Mouse (Mus musculus): ENCODE results near the gene Snapc5. TPM values are rescaled to one million over a fixed set of nuclear protein-coding genes. Genes with fewer than 3 reads are reported as not detected.

Snapc5 gene
- polyA plus RNA-seq, 1 experiment from 2014 or later, result 28.5 TPM

DNA sequence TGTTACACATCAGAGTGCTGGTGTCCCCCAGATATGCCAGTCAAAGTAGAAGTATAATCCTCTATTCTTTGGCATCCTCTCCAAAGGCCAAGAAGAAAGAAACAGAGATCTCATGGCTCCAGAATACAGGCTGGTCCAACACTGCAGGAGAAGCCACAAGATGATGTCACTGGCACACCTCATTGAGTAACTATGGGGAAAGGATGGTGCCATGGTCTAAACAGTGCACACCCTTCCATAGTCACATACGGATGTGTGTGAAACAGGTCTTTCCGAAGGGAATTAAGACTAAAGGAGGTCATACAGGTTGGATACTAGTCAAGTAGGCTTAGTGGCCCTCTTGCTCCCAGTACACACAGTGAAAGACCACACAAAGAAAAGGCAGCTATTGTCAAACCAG lies 37.6 kb downstream of the Snapc5 start:
- H3K4me3 ChIP-seq (ENCODE audit: low read length), result no peak overlapping the region
- H3K36me3 ChIP-seq (ENCODE audit: control insufficient read depth, insufficient read depth, low read length), result peaks cover 3% of the 10 kb centered on the region; the same call in 1 of the 2 replicates
- WGBS, result 95% methylated on average over 2 of the region's 2 CpGs
- no peaks in the 10 kb centered on the region for H3K27me3 ChIP-seq (ENCODE audit: control insufficient read depth, insufficient read depth, low read depth, low read length)
- H3K27ac ChIP-seq (ENCODE audit: low read length), result no peak overlapping the region
- H3K9me3 ChIP-seq (ENCODE audit: control insufficient read depth, low read length), result no peaks in the 10 kb centered on the region
- no peak overlapping the region for H3K4me2 ChIP-seq (ENCODE audit: low read depth, low read length)
- H3K4me1 ChIP-seq (replicated peaks; ENCODE audit: control insufficient read depth, insufficient read depth, low read length), result no peaks in the 10 kb centered on the region
- no peak overlapping the region for H3K9ac ChIP-seq (ENCODE audit: low read length)
- ATAC-seq (ENCODE audit: low read depth), result no peak

DNA sequence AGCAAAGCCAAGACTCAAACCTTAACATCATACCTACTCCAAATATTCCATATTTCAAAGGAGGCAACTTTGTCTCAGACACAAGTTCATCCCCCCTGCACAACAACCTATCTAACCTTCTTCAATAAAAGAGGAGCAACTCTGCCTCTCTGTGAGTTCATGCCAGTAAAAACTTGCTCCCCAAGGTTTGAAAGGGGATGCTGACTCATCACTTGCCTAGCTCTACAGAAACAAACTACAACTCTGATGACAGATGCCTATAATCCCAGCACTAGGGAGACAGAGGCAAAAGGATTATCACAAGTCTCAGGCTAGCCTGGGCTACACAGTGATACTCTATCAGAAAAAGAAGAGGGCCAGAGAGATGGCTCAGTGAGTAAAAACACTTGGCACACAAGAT lies 38.8 kb downstream of the Snapc5 start:
- Histone ChIP-seq H3K27me3 (ENCODE audit: control insufficient read depth, insufficient read depth, low read depth, low read length) (no peaks in the 10 kb centered on the region), H3K27ac (ENCODE audit: low read length) (no peak overlapping the region), H3K36me3 (ENCODE audit: control insufficient read depth, insufficient read depth, low read length) (no peaks in the 10 kb centered on the region), H3K4me1 (replicated peaks; ENCODE audit: control insufficient read depth, insufficient read depth, low read length) (no peaks in the 10 kb centered on the region), H3K4me3 (ENCODE audit: low read length) (no peak overlapping the region), H3K4me2 (ENCODE audit: low read depth, low read length) (no peak overlapping the region), H3K9me3 (ENCODE audit: control insufficient read depth, low read length) (no peaks in the 10 kb centered on the region), H3K9ac (ENCODE audit: low read length) (no peak overlapping the region)
- no peak for ATAC-seq (ENCODE audit: low read depth)

DNA sequence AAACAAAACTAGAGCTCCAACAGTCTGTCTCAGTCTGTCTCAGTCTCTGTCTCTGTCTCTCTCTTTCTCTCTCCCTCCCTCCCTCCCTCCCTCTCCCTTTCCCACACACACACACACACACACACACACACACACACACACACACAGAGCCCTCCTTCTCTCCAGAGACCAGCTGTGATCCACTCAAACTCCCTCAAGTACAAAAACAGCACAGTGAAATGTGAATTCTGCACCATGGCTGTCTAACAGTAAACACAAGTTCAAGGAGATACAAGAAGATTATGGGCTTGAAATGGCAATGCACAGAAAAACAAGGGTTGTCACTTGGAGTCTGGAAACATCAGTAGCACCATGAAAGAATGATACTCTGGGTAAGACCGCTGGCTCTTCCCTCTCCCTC lies 40.2 kb downstream of the Snapc5 start:
- no peak for ATAC-seq (ENCODE audit: low read depth)
- H3K4me3 ChIP-seq (ENCODE audit: low read length), result no peak overlapping the region
- no peaks in the 10 kb centered on the region for H3K9me3 ChIP-seq (ENCODE audit: control insufficient read depth, low read length)
- 79% methylated on average over 1 of the region's 1 CpGs for WGBS
- H3K4me1 ChIP-seq (replicated peaks; ENCODE audit: control insufficient read depth, insufficient read depth, low read length), result no peaks in the 10 kb centered on the region
- H3K4me2 ChIP-seq (ENCODE audit: low read depth, low read length), result no peak overlapping the region
- H3K9ac ChIP-seq (ENCODE audit: low read length), result no peak overlapping the region
- H3K36me3 ChIP-seq (ENCODE audit: control insufficient read depth, insufficient read depth, low read length), result no peaks in the 10 kb centered on the region
- H3K27ac ChIP-seq (ENCODE audit: low read length), result no peak overlapping the region
- H3K27me3 ChIP-seq (ENCODE audit: control insufficient read depth, insufficient read depth, low read depth, low read length), result no peaks in the 10 kb centered on the region

DNA sequence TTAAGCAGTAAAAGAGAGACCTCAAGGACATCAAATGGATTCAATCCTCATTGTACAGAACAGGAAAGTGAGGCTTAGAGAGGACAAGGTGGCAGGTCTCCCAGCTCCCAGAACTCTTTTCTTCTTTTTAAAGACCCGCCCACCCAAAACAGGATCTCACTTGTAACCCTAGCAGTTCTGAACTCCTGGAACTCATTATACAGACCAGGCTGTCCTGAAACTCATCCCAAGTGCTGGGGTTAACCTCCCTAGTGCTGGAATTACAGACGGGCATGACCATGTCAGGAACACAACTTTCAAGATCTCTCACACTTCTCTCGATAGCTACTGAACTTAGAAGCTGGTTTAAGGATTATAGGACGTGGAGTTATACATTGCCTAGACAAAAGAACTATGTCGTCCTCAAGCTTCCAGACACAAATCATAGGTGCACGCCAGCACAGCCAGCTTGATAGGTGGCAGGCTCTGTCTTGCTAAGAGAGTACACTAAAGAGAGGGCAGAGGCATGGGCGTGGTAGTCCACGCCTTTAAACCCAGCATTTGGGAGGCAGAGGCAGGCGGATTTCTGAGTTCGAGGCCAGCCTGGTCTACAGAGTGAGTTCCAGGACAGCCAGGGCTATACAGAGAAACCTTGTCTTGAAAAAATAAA lies 40.8 kb downstream of the Snapc5 start:
- no peaks in the 10 kb centered on the region for H3K4me1 ChIP-seq (replicated peaks; ENCODE audit: control insufficient read depth, insufficient read depth, low read length)
- H3K9me3 ChIP-seq (ENCODE audit: control insufficient read depth, low read length), result no peaks in the 10 kb centered on the region
- H3K36me3 ChIP-seq (ENCODE audit: control insufficient read depth, insufficient read depth, low read length), result no peaks in the 10 kb centered on the region
- no peaks in the 10 kb centered on the region for H3K27me3 ChIP-seq (ENCODE audit: control insufficient read depth, insufficient read depth, low read depth, low read length)
- H3K9ac ChIP-seq (ENCODE audit: low read length), result no peak overlapping the region
- H3K4me3 ChIP-seq (ENCODE audit: low read length), result no peak overlapping the region
- no peak overlapping the region for H3K27ac ChIP-seq (ENCODE audit: low read length)
- 86% methylated on average over 10 of the region's 10 CpGs for WGBS
- H3K4me2 ChIP-seq (ENCODE audit: low read depth, low read length), result no peak overlapping the region
- ATAC-seq (ENCODE audit: low read depth), result no peak

DNA sequence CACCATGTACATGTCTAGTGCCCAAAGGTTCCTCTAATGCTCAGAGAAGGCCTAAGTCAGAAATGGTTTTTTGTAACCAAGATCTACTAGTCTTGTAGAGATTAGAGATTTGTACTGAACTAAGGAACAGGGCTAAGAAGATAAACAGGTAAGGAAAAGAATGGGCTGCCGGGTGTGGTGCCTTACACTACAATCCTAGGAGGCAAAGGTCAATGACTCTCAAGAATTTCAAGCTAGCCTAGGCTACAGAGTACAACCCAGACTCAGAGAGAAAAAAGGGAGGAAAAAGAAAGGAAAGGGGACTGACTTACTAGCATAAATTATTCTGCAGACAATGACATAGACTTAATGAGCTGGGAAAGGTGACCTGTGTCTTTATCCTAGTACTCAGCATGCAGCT lies 41.5 kb downstream of the Snapc5 start:
- H3K27ac ChIP-seq (ENCODE audit: low read length), result no peak overlapping the region
- no peak for ATAC-seq (ENCODE audit: low read depth)
- 26% methylated on average over 1 of the region's 1 CpGs for WGBS

DNA sequence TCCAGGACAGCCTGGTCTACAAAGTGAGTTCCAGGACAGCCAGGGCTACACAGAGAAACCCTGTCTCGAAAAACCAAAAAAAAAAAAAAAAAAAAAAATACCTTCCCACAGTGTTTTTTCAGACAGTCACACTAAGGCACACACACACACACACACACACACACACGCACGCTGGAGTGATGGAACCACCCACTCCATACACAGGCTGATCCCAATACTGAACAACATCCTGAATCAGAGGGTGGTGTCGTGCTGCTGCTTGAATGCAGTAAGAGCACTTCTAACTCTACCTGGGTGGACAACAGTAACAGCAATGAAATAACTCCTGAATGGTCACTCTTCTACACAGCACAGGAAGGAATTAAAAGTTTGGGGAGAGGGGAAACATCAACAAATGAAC lies 42.4 kb downstream of the Snapc5 start:
- Histone ChIP-seq H3K4me3 (ENCODE audit: low read length) (no peak overlapping the region), H3K36me3 (ENCODE audit: control insufficient read depth, insufficient read depth, low read length) (no peaks in the 10 kb centered on the region), H3K4me1 (replicated peaks; ENCODE audit: control insufficient read depth, insufficient read depth, low read length) (no peaks in the 10 kb centered on the region), H3K27me3 (ENCODE audit: control insufficient read depth, insufficient read depth, low read depth, low read length) (no peaks in the 10 kb centered on the region), H3K27ac (ENCODE audit: low read length) (no peak overlapping the region), H3K4me2 (ENCODE audit: low read depth, low read length) (no peak overlapping the region), H3K9ac (ENCODE audit: low read length) (no peak overlapping the region), H3K9me3 (ENCODE audit: control insufficient read depth, low read length) (no peaks in the 10 kb centered on the region)
- ATAC-seq (ENCODE audit: low read depth), result no peak
- 75% methylated on average over 4 of the region's 4 CpGs for WGBS

More for the DNA sequence above, 41.5 kb downstream of the Snapc5 start:
- H3K9ac ChIP-seq (ENCODE audit: low read length), result no peak overlapping the region
- H3K4me2 ChIP-seq (ENCODE audit: low read depth, low read length), result no peak overlapping the region
- no peak overlapping the region for H3K4me3 ChIP-seq (ENCODE audit: low read length)
- H3K9me3 ChIP-seq (ENCODE audit: control insufficient read depth, low read length), result no peaks in the 10 kb centered on the region
- H3K27me3 ChIP-seq (ENCODE audit: control insufficient read depth, insufficient read depth, low read depth, low read length), result no peaks in the 10 kb centered on the region
- H3K36me3 ChIP-seq (ENCODE audit: control insufficient read depth, insufficient read depth, low read length), result no peaks in the 10 kb centered on the region
- no peaks in the 10 kb centered on the region for H3K4me1 ChIP-seq (replicated peaks; ENCODE audit: control insufficient read depth, insufficient read depth, low read length)

DNA sequence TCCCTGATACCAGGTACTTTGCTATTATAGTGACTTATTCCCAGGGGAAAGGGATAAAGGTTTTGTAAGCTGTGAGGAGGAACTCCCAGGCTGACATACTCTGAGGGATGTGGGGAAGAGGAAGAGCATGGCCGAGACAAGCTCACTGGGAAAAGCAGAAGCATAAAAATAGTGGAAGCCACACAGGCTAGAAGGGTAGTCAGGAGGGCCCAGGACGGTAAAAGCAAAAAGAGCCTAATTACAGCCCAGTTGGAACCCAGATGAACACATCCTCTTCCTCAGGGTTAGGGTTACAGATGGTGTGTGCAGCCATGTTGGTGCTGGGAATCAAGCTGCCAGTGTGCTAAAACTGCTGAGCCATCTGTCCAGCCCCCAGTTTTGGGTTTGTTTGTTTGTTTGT lies 43.0 kb downstream of the Snapc5 start:
- Histone ChIP-seq H3K9ac (ENCODE audit: low read length) (no peak overlapping the region), H3K4me1 (replicated peaks; ENCODE audit: control insufficient read depth, insufficient read depth, low read length) (no peaks in the 10 kb centered on the region), H3K27me3 (ENCODE audit: control insufficient read depth, insufficient read depth, low read depth, low read length) (no peaks in the 10 kb centered on the region), H3K4me3 (ENCODE audit: low read length) (no peak overlapping the region), H3K9me3 (ENCODE audit: control insufficient read depth, low read length) (no peaks in the 10 kb centered on the region), H3K36me3 (ENCODE audit: control insufficient read depth, insufficient read depth, low read length) (no peaks in the 10 kb centered on the region), H3K4me2 (ENCODE audit: low read depth, low read length) (no peak overlapping the region), H3K27ac (ENCODE audit: low read length) (no peak overlapping the region)
- ATAC-seq (ENCODE audit: low read depth), result no peak
- WGBS, result 72% methylated on average over 2 of the region's 2 CpGs

DNA sequence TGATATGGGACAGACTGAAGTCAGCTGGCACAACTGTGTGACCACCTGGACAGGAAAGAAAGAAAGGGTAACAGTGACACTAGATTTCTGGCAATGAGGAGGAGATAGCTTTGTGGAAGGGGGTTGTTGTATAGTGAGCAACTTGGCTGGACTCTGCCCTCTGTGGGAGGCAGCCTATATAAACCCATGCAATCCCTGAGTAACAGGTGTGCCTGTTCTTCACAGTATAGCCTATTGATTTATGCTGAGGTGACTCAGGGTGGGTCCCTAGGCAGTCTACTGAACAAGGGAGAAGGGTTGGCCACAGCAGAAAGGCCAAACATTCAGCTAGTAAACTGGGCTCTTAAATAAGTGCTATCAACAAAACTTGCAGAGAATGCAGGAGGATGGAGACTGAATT lies 46.7 kb downstream of the Snapc5 start:
- Histone ChIP-seq H3K9ac (ENCODE audit: low read length) (no peak overlapping the region), H3K4me1 (replicated peaks; ENCODE audit: control insufficient read depth, insufficient read depth, low read length) (peaks cover under 1% of the 10 kb centered on the region; the same call in 1 of the 2 replicates), H3K36me3 (ENCODE audit: control insufficient read depth, insufficient read depth, low read length) (no peaks in the 10 kb centered on the region), H3K27ac (ENCODE audit: low read length) (no peak overlapping the region), H3K4me2 (ENCODE audit: low read depth, low read length) (no peak overlapping the region), H3K9me3 (ENCODE audit: control insufficient read depth, low read length) (no peaks in the 10 kb centered on the region), H3K27me3 (ENCODE audit: control insufficient read depth, insufficient read depth, low read depth, low read length) (no peaks in the 10 kb centered on the region), H3K4me3 (ENCODE audit: low read length) (no peak overlapping the region)
- no peak for ATAC-seq (ENCODE audit: low read depth)

DNA sequence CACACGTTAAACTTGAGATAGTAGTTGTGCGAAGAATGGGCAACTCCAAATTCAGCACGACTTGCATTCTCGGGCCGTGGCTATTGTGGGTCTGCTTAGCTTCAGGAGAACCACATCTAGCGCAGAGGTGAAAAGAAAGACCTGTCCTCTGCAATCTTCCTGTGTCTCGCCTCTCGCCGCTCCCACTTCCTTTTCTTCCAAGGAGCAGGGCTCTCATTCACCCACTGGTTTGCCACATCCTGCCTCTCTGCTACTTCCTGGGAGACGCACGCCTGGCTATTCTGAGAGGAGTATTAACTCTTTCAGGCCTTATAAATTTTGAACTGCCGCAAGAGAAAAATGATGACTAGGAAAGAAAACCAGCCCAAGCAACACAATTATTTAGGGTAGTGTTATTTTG lies 48.7 kb downstream of the Snapc5 start:
- whole genome bisulfite sequencing, result 58% methylated on average over 12 of the region's 12 CpGs
- Histone ChIP-seq H3K9me3 (ENCODE audit: control insufficient read depth, low read length) (no peaks in the 10 kb centered on the region), H3K36me3 (ENCODE audit: control insufficient read depth, insufficient read depth, low read length) (no peaks in the 10 kb centered on the region), H3K4me1 (replicated peaks; ENCODE audit: control insufficient read depth, insufficient read depth, low read length) (peaks cover 19% of the 10 kb centered on the region), H3K9ac (ENCODE audit: low read length) (no peak overlapping the region), H3K4me3 (ENCODE audit: low read length) (no peak overlapping the region), H3K27me3 (ENCODE audit: control insufficient read depth, insufficient read depth, low read depth, low read length) (no peaks in the 10 kb centered on the region), H3K27ac (ENCODE audit: low read length) (no peak overlapping the region), H3K4me2 (ENCODE audit: low read depth, low read length) (no peak overlapping the region)
- ATAC-seq (ENCODE audit: low read depth), result no peak

DNA sequence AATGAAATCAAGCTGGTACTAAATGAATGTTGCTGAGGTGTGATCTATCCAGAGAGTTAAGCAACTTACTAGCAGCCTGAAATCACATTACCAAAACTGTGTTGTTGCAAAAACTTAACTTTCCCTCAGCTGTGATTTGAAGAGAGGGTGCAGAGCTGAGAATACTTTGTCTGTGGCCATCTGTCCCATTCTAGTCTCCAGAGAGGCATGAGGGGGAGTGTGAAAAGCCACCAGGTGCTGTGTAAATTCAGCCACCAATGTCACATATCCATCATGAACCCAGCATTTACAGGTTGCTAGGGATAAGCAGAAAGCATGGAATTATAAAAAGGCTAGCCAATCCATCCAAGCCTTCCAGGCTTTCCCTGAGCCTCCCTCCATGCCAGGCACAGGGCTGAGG lies 49.9 kb downstream of the Snapc5 start:
- ATAC-seq (ENCODE audit: low read depth), result no peak
- Histone ChIP-seq H3K27me3 (ENCODE audit: control insufficient read depth, insufficient read depth, low read depth, low read length) (no peaks in the 10 kb centered on the region), H3K9me3 (ENCODE audit: control insufficient read depth, low read length) (no peaks in the 10 kb centered on the region), H3K4me3 (ENCODE audit: low read length) (no peak overlapping the region), H3K4me1 (replicated peaks; ENCODE audit: control insufficient read depth, insufficient read depth, low read length) (peaks cover 22% of the 10 kb centered on the region), H3K36me3 (ENCODE audit: control insufficient read depth, insufficient read depth, low read length) (no peaks in the 10 kb centered on the region), H3K4me2 (ENCODE audit: low read depth, low read length) (no peak overlapping the region), H3K9ac (ENCODE audit: low read length) (no peak overlapping the region), H3K27ac (ENCODE audit: low read length) (no peak overlapping the region)

Measured in lung, embryonic 16.5 days (tissue).